Mouse (Mus musculus): Measurements from ENCODE around the gene Dapk2. TPM values are rescaled to one million over a fixed set of nuclear protein-coding genes. Genes with fewer than 3 reads are reported as not detected.

Gene Dapk2
- polyA plus RNA-seq, 1 experiment from 2014 or later: 5.9 TPM

DNA sequence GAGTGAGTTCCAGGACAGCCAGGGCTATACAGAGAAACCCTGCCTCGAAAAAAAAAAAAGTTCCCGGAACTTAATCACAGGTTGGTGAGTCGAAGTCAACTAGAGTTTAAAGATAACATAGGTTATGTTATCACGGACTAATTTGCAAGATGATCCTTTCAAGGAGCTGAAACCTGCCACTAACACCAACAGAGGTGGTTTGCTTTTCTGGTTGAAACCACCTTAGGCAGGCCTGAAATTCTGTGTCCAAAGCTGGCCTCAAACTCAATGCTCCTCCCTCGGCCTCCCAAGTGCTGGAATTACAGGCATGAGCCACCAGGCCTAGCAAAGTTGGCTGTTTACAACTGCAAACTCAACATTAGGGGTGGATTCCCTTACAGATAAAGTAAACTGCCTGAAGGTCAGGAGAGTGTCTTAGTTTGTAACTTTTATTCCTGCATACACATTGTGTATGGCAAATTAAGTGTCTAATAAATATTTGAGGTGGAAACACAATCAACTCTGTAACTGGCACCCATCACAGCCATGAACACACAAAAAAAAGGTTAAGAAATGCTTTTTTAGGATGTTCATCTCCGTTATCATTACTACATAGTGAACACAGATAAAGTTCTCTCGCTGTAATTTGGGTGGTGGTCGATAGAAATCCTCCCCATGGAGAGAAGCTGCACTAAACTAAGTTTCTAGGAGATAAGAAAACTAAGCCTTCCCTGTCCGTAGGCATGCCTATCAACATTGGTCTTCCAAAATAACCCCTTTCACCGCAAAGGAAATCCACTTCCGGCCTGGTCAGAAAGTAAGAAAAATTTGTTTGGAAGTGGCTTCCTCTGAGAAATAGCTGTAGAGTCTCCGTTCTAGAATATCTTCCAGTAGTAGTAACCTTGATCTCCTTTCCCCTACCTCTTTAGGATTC is 32.2 kb upstream of the Dapk2 start:
- Histone ChIP-seq H3K4me3 (ENCODE audit: low read depth, low read length) (peak overlapping the region; percentile 70), H3K9me3 (ENCODE audit: low read depth, low read length) (no peaks in the 10 kb centered on the region), H3K4me1 (ENCODE audit: insufficient read depth) (peaks cover 7% of the 10 kb centered on the region), H3K4me2 (peak overlapping the region; percentile 78), H3K9ac (peak overlapping the region; percentile 43), H3K36me3 (ENCODE audit: insufficient read depth) (0 out of 2 replicates have a peak, but pooled peaks cover 3% of the 10 kb centered on the region), H3K27ac (ENCODE audit: low read depth) (peak overlapping the region; percentile 80), H3K27me3 (ENCODE audit: insufficient read depth, low read length) (no peaks in the 10 kb centered on the region)
- no peak for ATAC-seq (ENCODE audit: insufficient read depth)
- peak; percentile 15 for DNase-seq
- TF ChIP-seq CTCF (IDR thresholded peaks at IDR 0.05; ENCODE audit: low read depth): no peak
- 45% methylated on average over 12 of the region's 12 CpGs for WGBS

DNA sequence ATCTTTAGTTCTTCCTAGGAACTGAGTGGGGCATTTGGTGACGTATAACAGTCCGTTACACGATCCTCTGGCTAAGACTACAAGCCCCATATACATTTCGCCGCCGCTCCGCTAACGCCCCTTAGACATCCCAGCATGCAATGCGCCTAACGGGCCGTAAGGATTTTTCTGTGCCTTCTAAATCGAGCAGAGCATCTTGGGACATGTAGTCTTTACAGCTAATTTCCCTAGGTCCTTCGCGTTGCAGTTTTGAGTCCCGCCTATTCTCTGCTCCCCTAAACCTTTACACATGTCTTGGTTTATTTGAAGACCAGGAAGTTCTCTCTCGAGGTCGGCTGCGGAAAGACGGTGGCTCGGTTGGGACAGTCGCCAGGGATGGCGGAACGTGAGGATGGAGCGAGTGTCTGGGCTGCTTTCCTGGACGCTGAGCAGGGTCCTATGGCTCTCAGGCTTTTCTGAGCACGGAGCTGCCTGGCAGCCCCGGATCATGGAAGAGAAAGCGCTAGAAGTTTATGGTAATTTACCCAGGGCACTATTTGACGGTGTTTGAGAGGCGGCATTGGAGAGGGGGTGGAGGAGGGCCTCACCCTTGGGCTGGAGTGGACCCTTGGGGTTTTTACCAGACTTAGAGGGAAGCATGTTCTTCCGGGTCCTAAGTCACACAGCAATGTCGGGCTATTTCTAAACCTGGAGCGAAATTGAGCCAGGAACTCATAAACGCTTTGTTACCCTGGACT is 31.4 kb upstream of the Dapk2 start, which contains the start of the genes Snx1 and Ciao2a:
TSS of gene Snx1 (minus strand) at position 132 of the 737 bp plus-strand sequence.
TSS of gene Ciao2a (plus strand) at position 156 of the 737 bp plus-strand sequence.
- 2% methylated on average over 34 of the region's 34 CpGs for WGBS
- Histone ChIP-seq H3K27me3 (ENCODE audit: insufficient read depth, low read length) (no peaks in the 10 kb centered on the region), H3K36me3 (ENCODE audit: insufficient read depth) (0 out of 2 replicates have a peak, but pooled peaks cover 3% of the 10 kb centered on the region), H3K9ac (peak within 1 kb of the TSS; percentile 70), H3K4me2 (peak within 1 kb of the TSS; percentile 78), H3K27ac (ENCODE audit: low read depth) (peak within 1 kb of the TSS; percentile 82), H3K4me1 (ENCODE audit: insufficient read depth) (peaks cover 7% of the 10 kb centered on the region), H3K9me3 (ENCODE audit: low read depth, low read length) (no peaks in the 10 kb centered on the region), H3K4me3 (ENCODE audit: low read depth, low read length) (peak within 1 kb of the TSS; percentile 70)
- ATAC-seq (ENCODE audit: insufficient read depth) (peak; percentile 81), DNase-seq (peak; percentile 99)
- peak; percentile 21; the same call in 1 of the 2 replicates for TF ChIP-seq CTCF (IDR thresholded peaks at IDR 0.05; ENCODE audit: low read depth)

DNA sequence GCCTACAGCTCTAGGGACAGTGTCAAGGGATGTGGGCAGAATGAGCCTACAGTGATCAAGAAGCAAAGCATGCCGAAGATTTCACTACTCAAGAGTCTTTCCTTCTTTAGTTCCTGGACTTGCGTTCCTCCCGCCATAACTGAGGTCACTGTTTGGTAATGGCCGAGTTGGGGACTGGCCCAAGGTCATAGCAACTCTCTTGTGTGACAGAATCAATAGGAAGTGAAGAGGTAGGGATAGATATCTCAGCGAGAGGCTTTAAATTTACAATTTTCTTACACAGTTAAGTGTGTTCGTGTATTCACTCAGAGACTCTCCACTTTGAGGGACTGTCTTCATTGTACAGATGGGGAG is 30.9 kb upstream of the Dapk2 start:
- DNase-seq (peak; percentile 21), ATAC-seq (ENCODE audit: insufficient read depth) (no peak)
- Histone ChIP-seq H3K9me3 (ENCODE audit: low read depth, low read length) (no peaks in the 10 kb centered on the region), H3K9ac (peak overlapping the region; percentile 70), H3K4me1 (ENCODE audit: insufficient read depth) (peaks cover 7% of the 10 kb centered on the region), H3K27me3 (ENCODE audit: insufficient read depth, low read length) (no peaks in the 10 kb centered on the region), H3K27ac (ENCODE audit: low read depth) (peak overlapping the region; percentile 82), H3K4me2 (peak overlapping the region; percentile 78), H3K4me3 (ENCODE audit: low read depth, low read length) (peak overlapping the region; percentile 70), H3K36me3 (ENCODE audit: insufficient read depth) (peaks cover 7% of the 10 kb centered on the region; the same call in 1 of the 2 replicates)
- no peak for TF ChIP-seq CTCF (IDR thresholded peaks at IDR 0.05; ENCODE audit: low read depth)
- 38% methylated on average over 6 of the region's 6 CpGs for WGBS

DNA sequence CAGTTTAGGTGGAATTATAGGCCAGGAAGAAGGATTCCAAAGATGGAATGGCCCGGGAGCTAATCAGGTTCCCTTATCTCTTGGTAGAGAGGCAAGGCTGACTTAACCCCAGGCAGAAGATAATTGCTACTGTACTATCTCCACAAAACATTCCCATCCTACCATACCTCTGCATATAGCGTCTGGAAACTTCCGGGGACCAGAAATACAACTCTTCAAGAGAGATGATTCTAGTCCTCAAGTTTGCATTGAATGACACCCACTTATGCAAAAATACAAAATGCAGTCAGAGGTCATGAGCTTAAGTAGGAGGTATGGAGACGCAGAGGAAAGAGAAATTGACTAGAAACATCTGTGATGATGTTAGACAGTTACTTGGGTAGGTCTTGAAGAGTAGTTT is 30.1 kb upstream of the Dapk2 start:
- H3K4me3 ChIP-seq (ENCODE audit: low read depth, low read length): no peak overlapping the region; the same call in none of the 2 replicates
- H3K9ac ChIP-seq: no peak overlapping the region

DNA sequence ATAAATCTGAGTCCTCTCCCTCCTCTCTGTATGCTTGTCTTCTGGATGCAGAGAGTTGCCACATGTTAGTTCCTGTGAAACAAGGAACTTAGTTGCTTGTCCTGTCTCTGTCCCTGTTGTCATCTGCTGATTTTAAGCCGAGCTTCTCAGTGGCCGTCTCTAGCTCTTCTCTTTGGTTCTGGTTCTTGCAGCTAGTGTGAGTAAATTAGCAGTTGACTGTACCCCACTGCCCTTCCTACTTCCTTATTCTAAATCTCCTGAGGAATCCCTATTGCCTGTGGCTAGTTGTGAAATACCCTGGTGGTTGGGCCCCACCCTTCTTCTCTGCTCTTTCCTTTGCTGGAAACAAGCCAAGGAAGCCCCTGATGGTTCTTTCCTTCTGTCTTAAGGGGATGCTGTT is 26.6 kb upstream of the Dapk2 start:
- WGBS: 94% methylated on average over 2 of the region's 2 CpGs
- Histone ChIP-seq H3K4me1 (ENCODE audit: insufficient read depth) (peaks cover 7% of the 10 kb centered on the region; the same call in 1 of the 2 replicates), H3K4me3 (ENCODE audit: low read depth, low read length) (no peak overlapping the region), H3K27me3 (ENCODE audit: insufficient read depth, low read length) (no peaks in the 10 kb centered on the region), H3K36me3 (ENCODE audit: insufficient read depth) (peaks cover 44% of the 10 kb centered on the region), H3K4me2 (no peak overlapping the region), H3K9me3 (ENCODE audit: low read depth, low read length) (no peaks in the 10 kb centered on the region), H3K27ac (ENCODE audit: low read depth) (no peak overlapping the region), H3K9ac (no peak overlapping the region)
- ATAC-seq (ENCODE audit: insufficient read depth) (no peak), DNase-seq (no peak)
- no peak for TF ChIP-seq CTCF (IDR thresholded peaks at IDR 0.05; ENCODE audit: low read depth)

More for the DNA sequence above, 30.1 kb upstream of the Dapk2 start:
- Histone ChIP-seq H3K27me3 (ENCODE audit: insufficient read depth, low read length) (no peaks in the 10 kb centered on the region), H3K9me3 (ENCODE audit: low read depth, low read length) (no peaks in the 10 kb centered on the region), H3K4me1 (ENCODE audit: insufficient read depth) (peaks cover 7% of the 10 kb centered on the region), H3K27ac (ENCODE audit: low read depth) (no peak overlapping the region), H3K4me2 (peak overlapping the region; percentile 78), H3K36me3 (ENCODE audit: insufficient read depth) (peaks cover 14% of the 10 kb centered on the region)
- DNase-seq (no peak), ATAC-seq (ENCODE audit: insufficient read depth) (no peak)
- TF ChIP-seq CTCF (IDR thresholded peaks at IDR 0.05; ENCODE audit: low read depth): no peak
- WGBS: 88% methylated on average over 4 of the region's 4 CpGs

DNA sequence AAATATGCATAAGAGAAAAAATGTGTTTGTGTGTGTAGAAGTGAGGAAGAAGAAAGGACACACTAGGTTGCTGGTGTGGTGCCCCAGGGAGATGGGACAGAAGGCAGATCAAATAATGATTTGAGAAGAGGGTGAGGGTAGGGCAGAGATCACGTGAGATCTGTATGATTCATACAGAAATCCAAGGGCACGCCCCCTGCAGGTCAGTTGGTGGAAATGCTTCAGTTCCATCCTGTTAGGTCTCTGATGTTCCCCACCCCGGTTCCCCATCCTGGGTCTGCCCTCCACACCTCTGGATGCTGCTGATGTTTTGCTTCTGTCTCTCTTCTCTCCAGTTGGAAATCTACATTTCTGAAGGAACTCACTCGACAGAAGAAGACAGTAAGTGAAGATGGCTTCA is 22.1 kb upstream of the Dapk2 start:
- no peaks in the 10 kb centered on the region for H3K4me1 ChIP-seq (ENCODE audit: insufficient read depth)
- WGBS: 51% methylated on average over 4 of the region's 4 CpGs
- H3K4me2 ChIP-seq: no peak overlapping the region
- TF ChIP-seq CTCF (IDR thresholded peaks at IDR 0.05; ENCODE audit: low read depth): peak; percentile 60
- no peak overlapping the region for H3K4me3 ChIP-seq (ENCODE audit: low read depth, low read length)
- no peak overlapping the region for H3K9ac ChIP-seq
- no peaks in the 10 kb centered on the region for H3K9me3 ChIP-seq (ENCODE audit: low read depth, low read length)
- DNase-seq: peak; percentile 47
- no peaks in the 10 kb centered on the region for H3K27me3 ChIP-seq (ENCODE audit: insufficient read depth, low read length)
- no peak for ATAC-seq (ENCODE audit: insufficient read depth)
- no peak overlapping the region for H3K27ac ChIP-seq (ENCODE audit: low read depth)
- H3K36me3 ChIP-seq (ENCODE audit: insufficient read depth): peaks cover 81% of the 10 kb centered on the region

GRCm38 (mm10) chr9:66138193-66138592 is 19.8 kb upstream of the Dapk2 start:
- TF ChIP-seq CTCF (IDR thresholded peaks at IDR 0.05; ENCODE audit: low read depth): no peak
- ATAC-seq (ENCODE audit: insufficient read depth): no peak
- no peak for DNase-seq
- WGBS: 90% methylated on average over 7 of the region's 7 CpGs
- H3K4me1 ChIP-seq (ENCODE audit: insufficient read depth): no peaks in the 10 kb centered on the region
- H3K4me3 ChIP-seq (ENCODE audit: low read depth, low read length): no peak overlapping the region
- H3K27ac ChIP-seq (ENCODE audit: low read depth): no peak overlapping the region
- no peaks in the 10 kb centered on the region for H3K9me3 ChIP-seq (ENCODE audit: low read depth, low read length)
- no peak overlapping the region for H3K4me2 ChIP-seq
- H3K27me3 ChIP-seq (ENCODE audit: insufficient read depth, low read length): no peaks in the 10 kb centered on the region
- H3K9ac ChIP-seq: no peak overlapping the region
- H3K36me3 ChIP-seq (ENCODE audit: insufficient read depth): peaks cover 68% of the 10 kb centered on the region

Data from lung, embryonic 14.5 days (tissue).